Mouse (Mus musculus) forebrain, embryonic 15.5 days (tissue): Measurements from ENCODE around the gene Syne2. TPM values are rescaled to one million over a fixed set of nuclear protein-coding genes. Genes with fewer than 3 reads are reported as not detected.
A peak's percentile ranks its signal among the peaks of the same experiment; 100 is the strongest.

ENCODE experiments used
- ATAC-seq: fragments of 200-750 bp; cut with Nextera tagmentation; replicated peaks from 2 replicates; pipeline ENCODE4 v1.8.0; 2017; ENCODE audit warnings: mild to moderate bottlenecking, moderate TSS enrichment, moderate library complexity
- H3K27ac ChIP-seq: fragments of 300-500 bp; sonication (generic); replicated peaks from 2 replicates; pipeline ENCODE4 v1.5.1; 2015; ENCODE audit warnings: mild to moderate bottlenecking, inconsistent platforms
- H3K27me3 ChIP-seq: fragments of 300-500 bp; sonication (generic); 2 replicates; pipeline ENCODE4 v1.6.1; 2015; ENCODE audit warnings: inconsistent platforms
- H3K36me3 ChIP-seq: fragments of 300-500 bp; sonication (generic); 2 replicates; pipeline ENCODE4 v1.6.1; 2015; ENCODE audit warnings: mild to moderate bottlenecking, inconsistent platforms
- H3K4me1 ChIP-seq: fragments of 300-500 bp; sonication (generic); 2 replicates; pipeline ENCODE4 v1.6.1; 2015; ENCODE audit warnings: inconsistent platforms
- H3K4me2 ChIP-seq: fragments of 300-500 bp; sonication (generic); replicated peaks from 2 replicates; pipeline ENCODE4 v1.6.1; 2015; ENCODE audit warnings: mild to moderate bottlenecking, inconsistent platforms
- H3K4me3 ChIP-seq: fragments of 300-500 bp; sonication (generic); 2 replicates; pipeline ENCODE4 v1.5.1; 2015; ENCODE audit warnings: mild to moderate bottlenecking, inconsistent platforms
- H3K9ac ChIP-seq: fragments of 300-500 bp; sonication (generic); replicated peaks from 2 replicates; pipeline ENCODE4 v1.6.1; 2015; ENCODE audit warnings: mild to moderate bottlenecking, inconsistent platforms
- H3K9me3 ChIP-seq: fragments of 300-500 bp; sonication (generic); 2 replicates; pipeline ENCODE4 v1.6.1; 2016; ENCODE audit warnings: inconsistent platforms
- WGBS: fragments of 180-500 bp; shearing (Covaris S2); methylation state at CpG from one replicate; pipeline ENCODE4 v1.1.7; 2015; ENCODE audit warnings: mixed read lengths; 5-methylcytosine and 5-hydroxymethylcytosine counted together
- polyA plus RNA-seq: library from polyadenylated mRNA; unstranded; fragments of >200 nt; fragmentation: Nextera tagmentation; extraction: Ambion mirVana; gene quantifications from 2 replicates; pipeline ENCODE4 v1.2.1, GENCODE M21; 2015

Gene Syne2
- polyA plus RNA-seq, 1 experiment from 2014 or later: 116 TPM

- Histone ChIP-seq H3K36me3 (peaks cover 8% of the 10 kb centered on the region), H3K9me3 (no peaks in the 10 kb centered on the region), H3K27me3 (no peaks in the 10 kb centered on the region), H3K4me1 (no peaks in the 10 kb centered on the region), H3K4me2 (no peak overlapping the region), H3K27ac (no peak overlapping the region), H3K9ac (no peak overlapping the region), H3K4me3 (no peak overlapping the region)
- WGBS: 80% methylated on average over 7 of the region's 7 CpGs
- ATAC-seq: no peak
Observed at GRCm38 (mm10) chr12:75886161-75886560, 68.2 kb downstream of the Syne2 start.

DNA sequence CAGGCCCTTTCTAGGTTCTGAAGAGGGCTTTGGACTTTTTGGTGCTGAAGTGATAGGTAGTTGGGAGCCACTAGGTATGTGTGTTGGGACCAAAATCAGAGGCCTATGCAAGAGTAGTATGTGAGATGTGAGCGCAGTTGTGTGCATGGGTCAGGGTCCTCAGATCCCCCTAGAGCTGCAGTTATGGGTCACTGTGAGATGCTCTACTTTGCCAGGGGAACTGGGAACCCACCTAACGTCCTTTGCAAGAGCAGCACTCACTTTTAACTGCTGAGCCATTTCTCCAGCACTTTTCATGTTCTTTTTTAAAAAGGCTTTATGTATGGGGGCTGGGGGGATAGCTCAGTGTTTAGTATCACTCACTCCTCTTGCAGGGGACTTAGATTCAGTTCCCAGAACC lies 69.0 kb downstream of the Syne2 start:
- Histone ChIP-seq H3K9me3 (no peaks in the 10 kb centered on the region), H3K4me3 (no peak overlapping the region), H3K9ac (no peak overlapping the region), H3K4me2 (no peak overlapping the region), H3K4me1 (no peaks in the 10 kb centered on the region), H3K36me3 (peaks cover 13% of the 10 kb centered on the region), H3K27ac (no peak overlapping the region), H3K27me3 (no peaks in the 10 kb centered on the region)
- WGBS: 88% methylated on average over 2 of the region's 2 CpGs
- no peak for ATAC-seq

- Histone ChIP-seq H3K4me2 (no peak overlapping the region), H3K27ac (no peak overlapping the region), H3K4me3 (no peak overlapping the region), H3K9ac (no peak overlapping the region), H3K9me3 (no peaks in the 10 kb centered on the region), H3K4me1 (no peaks in the 10 kb centered on the region), H3K36me3 (peaks cover 27% of the 10 kb centered on the region), H3K27me3 (no peaks in the 10 kb centered on the region)
- ATAC-seq: no peak
- 97% methylated on average over 12 of the region's 12 CpGs for WGBS
Observed at GRCm38 (mm10) chr12:75888721-75889120, 70.8 kb downstream of the Syne2 start.

DNA sequence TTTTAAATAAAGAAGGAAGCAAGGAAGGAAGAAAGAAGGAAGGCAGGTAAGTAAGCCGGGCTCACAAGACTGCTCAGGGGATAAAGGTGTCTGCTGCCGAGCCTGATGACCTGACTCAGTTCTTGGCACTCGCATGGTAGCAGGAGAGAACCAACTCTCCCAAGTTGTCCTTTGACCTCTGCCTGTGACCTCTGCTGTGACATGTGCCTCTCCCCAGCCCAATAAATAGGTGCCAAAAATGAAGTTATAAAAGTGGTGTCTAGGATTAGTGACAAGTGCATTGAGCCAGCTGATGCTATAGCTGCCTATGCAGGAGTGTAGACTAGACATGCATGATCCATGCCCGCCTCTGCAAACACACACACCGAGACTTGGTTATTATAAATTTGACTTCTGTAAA lies 73.3 kb downstream of the Syne2 start:
- no peaks in the 10 kb centered on the region for H3K9me3 ChIP-seq
- no peaks in the 10 kb centered on the region for H3K4me1 ChIP-seq
- no peak overlapping the region for H3K27ac ChIP-seq
- H3K4me2 ChIP-seq: no peak overlapping the region
- H3K9ac ChIP-seq: no peak overlapping the region
- H3K36me3 ChIP-seq: peaks cover 30% of the 10 kb centered on the region
- H3K27me3 ChIP-seq: no peaks in the 10 kb centered on the region
- no peak overlapping the region for H3K4me3 ChIP-seq
- ATAC-seq: no peak
- 93% methylated on average over 5 of the region's 5 CpGs for WGBS

GRCm38 (mm10) chr12:75893392-75893791 lies 75.5 kb downstream of the Syne2 start:
- Histone ChIP-seq H3K4me1 (no peaks in the 10 kb centered on the region), H3K9ac (no peak overlapping the region), H3K36me3 (peaks cover 49% of the 10 kb centered on the region), H3K27ac (no peak overlapping the region), H3K4me2 (no peak overlapping the region), H3K9me3 (no peaks in the 10 kb centered on the region), H3K27me3 (no peaks in the 10 kb centered on the region), H3K4me3 (no peak overlapping the region)
- no peak for ATAC-seq
- WGBS: 83% methylated on average over 5 of the region's 5 CpGs

DNA sequence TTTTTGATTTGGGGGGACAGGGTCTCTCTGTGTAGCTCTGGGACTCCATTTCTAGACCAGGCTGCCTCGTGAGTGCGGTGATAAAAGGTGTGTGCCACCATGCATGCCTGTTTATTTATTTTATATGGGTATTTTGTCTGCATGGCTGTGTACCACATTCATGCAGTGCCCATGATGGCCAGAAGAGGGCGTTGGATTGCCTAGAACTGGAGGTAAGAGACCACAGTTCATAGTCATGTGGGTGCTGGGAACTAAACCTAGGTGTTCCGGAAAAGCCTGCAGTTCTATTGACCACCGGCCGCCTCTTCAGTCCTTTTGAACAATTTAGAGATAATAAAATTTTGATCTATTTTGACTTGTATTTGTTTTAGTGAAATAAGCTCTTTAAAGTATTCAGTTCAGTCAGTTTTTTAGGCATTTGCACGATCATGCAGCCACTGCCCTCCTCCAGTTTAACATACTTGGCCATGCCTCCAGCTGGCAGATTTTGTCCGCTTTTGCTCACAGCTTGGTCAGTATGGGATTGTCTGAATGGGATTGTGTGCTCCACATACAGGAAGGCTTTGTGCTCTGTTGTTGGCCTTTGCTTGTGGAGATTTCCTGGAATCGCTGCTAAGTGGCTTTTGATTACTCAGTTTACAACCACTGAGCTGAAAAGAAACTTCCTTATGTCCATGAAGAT lies 76.5 kb downstream of the Syne2 start:
- Histone ChIP-seq H3K27ac (no peak overlapping the region), H3K4me1 (no peaks in the 10 kb centered on the region), H3K9ac (no peak overlapping the region), H3K9me3 (no peaks in the 10 kb centered on the region), H3K4me3 (no peak overlapping the region), H3K36me3 (peaks cover 57% of the 10 kb centered on the region), H3K27me3 (no peaks in the 10 kb centered on the region), H3K4me2 (no peak overlapping the region)
- ATAC-seq: 0 out of 2 replicates have a peak, but pooled peaks have one; percentile 41
- 63% methylated on average over 9 of the region's 9 CpGs for WGBS

DNA sequence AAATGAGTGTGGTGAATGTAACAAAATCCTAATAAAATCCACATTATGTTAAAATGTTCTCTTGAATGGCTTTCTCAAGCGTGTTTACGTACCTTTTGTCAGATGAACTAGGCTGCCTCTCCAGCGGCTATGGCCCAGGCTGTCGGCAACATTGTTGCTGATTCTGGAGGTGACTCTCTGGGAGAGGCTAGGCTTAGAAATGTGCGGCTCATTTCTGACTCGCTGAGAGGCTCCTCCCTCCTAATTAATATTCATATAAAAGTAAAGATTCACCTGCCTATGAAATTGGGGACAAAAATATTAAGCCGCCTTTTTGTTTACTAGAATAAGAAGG lies 77.0 kb downstream of the Syne2 start:
- Histone ChIP-seq H3K9ac (no peak overlapping the region), H3K36me3 (peaks cover 59% of the 10 kb centered on the region), H3K4me3 (no peak overlapping the region), H3K27ac (no peak overlapping the region), H3K4me2 (no peak overlapping the region), H3K27me3 (no peaks in the 10 kb centered on the region), H3K4me1 (no peaks in the 10 kb centered on the region), H3K9me3 (no peaks in the 10 kb centered on the region)
- no peak for ATAC-seq
- 51% methylated on average over 7 of the region's 7 CpGs for WGBS

- WGBS: 95% methylated on average over 7 of the region's 7 CpGs
- Histone ChIP-seq H3K9me3 (no peaks in the 10 kb centered on the region), H3K27ac (no peak overlapping the region), H3K4me3 (no peak overlapping the region), H3K36me3 (peaks cover 51% of the 10 kb centered on the region), H3K4me2 (no peak overlapping the region), H3K27me3 (no peaks in the 10 kb centered on the region), H3K9ac (no peak overlapping the region), H3K4me1 (no peaks in the 10 kb centered on the region)
- no peak for ATAC-seq
Observed at GRCm38 (mm10) chr12:75897793-75898192, 79.9 kb downstream of the Syne2 start.

DNA sequence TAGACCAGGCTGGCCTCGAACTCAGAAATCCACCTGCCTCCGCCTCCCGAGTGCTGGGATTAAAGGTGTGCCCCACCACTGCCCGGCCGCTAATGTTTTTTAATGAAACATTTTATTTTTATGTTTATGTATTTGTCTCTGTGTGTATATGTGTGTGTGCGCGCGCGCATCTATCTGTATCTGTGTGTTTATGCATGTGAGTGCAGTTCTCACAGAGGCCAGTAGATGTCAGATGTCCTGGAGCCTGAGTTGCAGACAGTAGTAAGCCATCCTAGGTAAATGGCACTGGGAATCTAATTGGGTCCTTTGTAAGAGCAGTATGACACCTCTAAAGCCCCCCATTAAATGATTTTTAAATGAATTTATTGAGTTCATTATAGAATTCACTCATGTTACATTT lies 83.8 kb downstream of the Syne2 start:
- WGBS: 98% methylated on average over 9 of the region's 9 CpGs
- H3K9ac ChIP-seq: no peak overlapping the region
- no peak overlapping the region for H3K4me3 ChIP-seq
- H3K9me3 ChIP-seq: no peaks in the 10 kb centered on the region
- ATAC-seq: no peak
- no peaks in the 10 kb centered on the region for H3K4me1 ChIP-seq
- H3K36me3 ChIP-seq: peaks cover 59% of the 10 kb centered on the region
- no peak overlapping the region for H3K27ac ChIP-seq
- H3K27me3 ChIP-seq: no peaks in the 10 kb centered on the region
- H3K4me2 ChIP-seq: no peak overlapping the region

- 97% methylated on average over 11 of the region's 11 CpGs for WGBS
- Histone ChIP-seq H3K9ac (no peak overlapping the region), H3K4me1 (no peaks in the 10 kb centered on the region), H3K36me3 (peaks cover 46% of the 10 kb centered on the region), H3K4me2 (no peak overlapping the region), H3K27ac (no peak overlapping the region), H3K27me3 (no peaks in the 10 kb centered on the region), H3K4me3 (no peak overlapping the region), H3K9me3 (no peaks in the 10 kb centered on the region)
- ATAC-seq: no peak
Observed at GRCm38 (mm10) chr12:75904068-75904467, 86.1 kb downstream of the Syne2 start.

- no peak overlapping the region for H3K9ac ChIP-seq
- no peaks in the 10 kb centered on the region for H3K9me3 ChIP-seq
- no peak overlapping the region for H3K4me2 ChIP-seq
- peaks cover 48% of the 10 kb centered on the region for H3K36me3 ChIP-seq
- H3K4me1 ChIP-seq: no peaks in the 10 kb centered on the region
- ATAC-seq: no peak
- 94% methylated on average over 7 of the region's 7 CpGs for WGBS
- no peak overlapping the region for H3K27ac ChIP-seq
- no peaks in the 10 kb centered on the region for H3K27me3 ChIP-seq
- no peak overlapping the region for H3K4me3 ChIP-seq
Observed at GRCm38 (mm10) chr12:75905304-75905703, 87.4 kb downstream of the Syne2 start.

- H3K9ac ChIP-seq: no peak overlapping the region
- no peaks in the 10 kb centered on the region for H3K27me3 ChIP-seq
- no peak overlapping the region for H3K4me3 ChIP-seq
- ATAC-seq: no peak
- no peak overlapping the region for H3K27ac ChIP-seq
- WGBS: 65% methylated on average over 3 of the region's 3 CpGs
- peaks cover 67% of the 10 kb centered on the region for H3K36me3 ChIP-seq
- no peaks in the 10 kb centered on the region for H3K4me1 ChIP-seq
- H3K9me3 ChIP-seq: no peaks in the 10 kb centered on the region
- no peak overlapping the region for H3K4me2 ChIP-seq
Observed at GRCm38 (mm10) chr12:75908466-75908865, 90.5 kb downstream of the Syne2 start.

DNA sequence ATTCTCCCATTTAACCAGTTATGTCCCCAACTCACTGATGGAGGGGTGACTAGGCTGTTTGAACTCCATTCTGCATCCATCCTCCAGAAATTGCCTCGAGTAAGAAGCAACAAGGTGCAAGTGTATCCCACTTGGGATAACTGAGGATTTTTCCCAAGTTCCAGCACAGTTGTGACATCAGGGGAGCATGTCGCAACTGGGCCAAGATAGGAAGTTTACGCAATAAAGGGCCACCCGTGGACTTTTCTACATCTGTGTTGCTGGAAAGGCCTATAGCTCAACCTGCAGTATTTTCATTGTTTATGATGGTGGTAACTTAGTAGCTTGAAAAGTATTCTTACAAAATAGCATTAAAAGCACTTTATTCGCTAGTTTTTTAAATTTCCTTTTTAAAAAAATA lies 97.8 kb downstream of the Syne2 start:
- H3K36me3 ChIP-seq: peaks cover 53% of the 10 kb centered on the region
- 94% methylated on average over 5 of the region's 5 CpGs for WGBS

More for the DNA sequence above, 97.8 kb downstream of the Syne2 start:
- Histone ChIP-seq H3K9ac (no peak overlapping the region), H3K9me3 (no peaks in the 10 kb centered on the region), H3K4me3 (no peak overlapping the region), H3K27ac (no peak overlapping the region), H3K4me1 (no peaks in the 10 kb centered on the region), H3K27me3 (no peaks in the 10 kb centered on the region), H3K4me2 (no peak overlapping the region)
- no peak for ATAC-seq
